Mouse (Mus musculus): ENCODE data around the gene Hypm. TPM values are rescaled to one million over a fixed set of nuclear protein-coding genes. Genes with fewer than 3 reads are reported as not detected.

Gene Hypm
- not detected in 2 replicates for polyA plus RNA-seq (2016; fragmentation: Nextera tagmentation; extraction: Ambion mirVana)

DNA sequence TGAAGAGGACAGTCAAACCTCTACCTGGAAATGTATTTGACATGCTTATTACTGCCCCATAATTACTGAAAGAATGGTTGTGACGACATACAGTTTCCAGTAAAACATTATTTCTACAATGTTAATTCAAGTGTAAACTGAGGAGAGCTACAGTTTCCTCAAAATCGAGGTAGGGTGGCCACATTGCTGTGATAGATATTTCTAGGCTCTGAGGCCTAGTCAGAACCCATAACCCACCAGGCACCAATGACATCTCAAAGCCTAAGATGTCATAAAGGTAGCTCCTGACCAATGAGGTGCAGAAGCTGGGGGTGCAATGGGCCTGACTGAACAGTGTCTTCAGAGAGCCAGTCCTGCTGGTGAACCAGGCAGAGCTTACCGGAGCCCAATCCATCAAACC lies at the start of gene Hypm:
Gene Hypm, plus strand, starts transcription at position 301 of the 400 bp plus-strand sequence.
- DNase-seq (ENCODE audit: low spot score) = no peak
- 73% methylated on average over 3 of the region's 3 CpGs for WGBS
- no peaks in the 10 kb centered on the region for H3K4me1 ChIP-seq

GRCm38 (mm10) chrX:9810101-9810500 lies 36.6 kb upstream of the Hypm start:
- Histone ChIP-seq H3K27me3 (ENCODE audit: insufficient read depth, poor library complexity, severe bottlenecking) (no peaks in the 10 kb centered on the region), H3K9me3 (no peaks in the 10 kb centered on the region)
- 75% methylated on average over 1 of the region's 1 CpGs for WGBS

More for the DNA sequence above, at the start of gene Hypm:
- no peaks in the 10 kb centered on the region for H3K9me3 ChIP-seq
- H3K27ac ChIP-seq = no peak within 1 kb of the TSS
- H3K4me3 ChIP-seq = no peak within 1 kb of the TSS
- H3K27me3 ChIP-seq (ENCODE audit: insufficient read depth, poor library complexity, severe bottlenecking) = no peaks in the 10 kb centered on the region
- H3K36me3 ChIP-seq = no peaks in the 10 kb centered on the region

GRCm38 (mm10) chrX:9812469-9812868 lies 34.3 kb upstream of the Hypm start:
- Histone ChIP-seq H3K4me3 (no peak overlapping the region), H3K9me3 (no peaks in the 10 kb centered on the region), H3K27me3 (ENCODE audit: insufficient read depth, poor library complexity, severe bottlenecking) (no peaks in the 10 kb centered on the region), H3K27ac (no peak overlapping the region), H3K4me1 (no peaks in the 10 kb centered on the region), H3K36me3 (no peaks in the 10 kb centered on the region)
- DNase-seq (ENCODE audit: low spot score) = no peak

More at GRCm38 (mm10) chrX:9810101-9810500, 36.6 kb upstream of the Hypm start:
- Histone ChIP-seq H3K4me3 (no peak overlapping the region), H3K27ac (no peak overlapping the region), H3K36me3 (no peaks in the 10 kb centered on the region), H3K4me1 (no peaks in the 10 kb centered on the region)
- DNase-seq (ENCODE audit: low spot score) = no peak

GRCm38 (mm10) chrX:9834779-9835178 lies 11.9 kb upstream of the Hypm start:
- WGBS = 74% methylated on average over 2 of the region's 2 CpGs
- Histone ChIP-seq H3K36me3 (no peaks in the 10 kb centered on the region), H3K4me1 (no peaks in the 10 kb centered on the region), H3K4me3 (no peak overlapping the region), H3K9me3 (no peaks in the 10 kb centered on the region), H3K27ac (no peak overlapping the region), H3K27me3 (ENCODE audit: insufficient read depth, poor library complexity, severe bottlenecking) (no peaks in the 10 kb centered on the region)
- no peak for DNase-seq (ENCODE audit: low spot score)

DNA sequence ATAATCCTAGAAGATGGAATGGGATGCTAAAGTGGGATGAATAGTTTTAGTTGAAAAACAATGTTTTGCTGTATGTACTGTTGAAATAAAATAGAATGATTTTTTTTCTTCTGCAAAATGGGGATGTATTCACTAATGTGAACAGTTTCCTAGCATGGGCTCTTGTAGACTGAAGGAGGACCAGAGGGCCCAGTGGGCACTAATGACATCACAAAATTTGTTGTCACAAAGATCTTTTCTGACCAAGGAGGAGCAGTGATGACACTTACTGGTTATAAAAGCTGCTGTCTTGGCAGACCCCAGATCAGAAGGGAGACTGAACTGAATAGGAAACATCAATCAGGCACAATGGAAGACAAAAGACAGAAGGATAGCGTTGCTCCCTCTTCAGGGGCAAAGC lies 2.7 kb downstream of the Hypm start, which contains the start of gene H2al3:
Gene H2al3, plus strand, starts transcription at position 301 of the 400 bp plus-strand sequence.
- Histone ChIP-seq H3K4me1 (no peaks in the 10 kb centered on the region), H3K36me3 (no peaks in the 10 kb centered on the region), H3K4me3 (no peak within 1 kb of the TSS), H3K27me3 (ENCODE audit: insufficient read depth, poor library complexity, severe bottlenecking) (no peaks in the 10 kb centered on the region), H3K9me3 (no peaks in the 10 kb centered on the region), H3K27ac (no peak within 1 kb of the TSS)
- WGBS = 38% methylated on average over 1 of the region's 1 CpGs
- DNase-seq (ENCODE audit: low spot score) = no peak

- Histone ChIP-seq H3K4me3 (no peak overlapping the region), H3K27ac (no peak overlapping the region), H3K36me3 (no peaks in the 10 kb centered on the region), H3K9me3 (no peaks in the 10 kb centered on the region), H3K27me3 (ENCODE audit: insufficient read depth, poor library complexity, severe bottlenecking) (no peaks in the 10 kb centered on the region), H3K4me1 (no peaks in the 10 kb centered on the region)
- WGBS = 82% methylated on average over 2 of the region's 2 CpGs
- no peak for DNase-seq (ENCODE audit: low spot score)
Observed at GRCm38 (mm10) chrX:9861859-9862258, 15.1 kb downstream of the Hypm start.

DNA sequence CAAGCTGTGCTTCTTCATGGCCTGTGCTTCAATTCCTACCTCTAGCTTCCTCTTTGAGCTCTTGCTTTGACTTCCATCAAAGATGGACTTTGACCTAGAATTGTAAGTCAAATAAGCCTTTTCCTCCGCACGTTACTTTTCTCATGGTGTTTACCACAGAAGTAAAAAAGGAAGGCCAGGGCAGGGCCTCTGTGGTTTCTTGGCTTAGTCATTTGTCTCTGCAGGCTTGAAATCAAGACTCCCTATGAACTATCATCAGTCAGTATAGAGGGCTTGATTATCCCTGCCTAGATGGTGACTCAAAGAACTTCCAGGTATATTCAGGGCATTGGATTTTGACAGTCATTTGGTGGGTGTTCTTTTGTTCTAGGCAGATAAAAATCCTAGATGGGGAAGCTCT lies 28.8 kb downstream of the Hypm start:
- no peak for DNase-seq (ENCODE audit: low spot score)

DNA sequence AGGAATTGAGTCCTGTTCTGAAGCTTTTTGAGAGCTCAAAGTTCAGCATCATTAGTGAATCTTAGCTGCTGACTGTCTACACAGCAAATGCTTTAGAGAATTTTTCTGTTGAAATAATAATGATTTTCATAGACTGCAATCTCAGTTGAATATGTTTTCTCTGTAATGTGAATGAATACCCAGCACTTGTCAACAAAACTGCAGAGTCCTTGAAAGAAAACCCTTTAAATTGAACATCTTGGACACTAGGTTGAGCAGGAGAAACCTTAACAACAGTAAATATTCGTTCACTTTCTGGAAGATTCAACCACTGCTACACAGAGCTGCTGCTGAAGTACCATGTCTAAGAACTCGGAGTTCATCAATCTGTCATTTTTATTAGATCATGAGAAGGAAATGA lies 38.6 kb downstream of the Hypm start, which contains the start of gene Sytl5:
Gene Sytl5, plus strand, starts transcription at position 301 of the 400 bp plus-strand sequence.
- Histone ChIP-seq H3K27ac (no peak within 1 kb of the TSS), H3K4me3 (no peak within 1 kb of the TSS), H3K4me1 (no peaks in the 10 kb centered on the region), H3K27me3 (ENCODE audit: insufficient read depth, poor library complexity, severe bottlenecking) (no peaks in the 10 kb centered on the region), H3K9me3 (no peaks in the 10 kb centered on the region), H3K36me3 (no peaks in the 10 kb centered on the region)
- 59% methylated on average over 2 of the region's 2 CpGs for WGBS
- DNase-seq (ENCODE audit: low spot score) = no peak

More for the DNA sequence above, 28.8 kb downstream of the Hypm start:
- Histone ChIP-seq H3K9me3 (no peaks in the 10 kb centered on the region), H3K27me3 (ENCODE audit: insufficient read depth, poor library complexity, severe bottlenecking) (no peaks in the 10 kb centered on the region), H3K36me3 (no peaks in the 10 kb centered on the region), H3K4me1 (no peaks in the 10 kb centered on the region), H3K27ac (no peak overlapping the region), H3K4me3 (no peak overlapping the region)
- WGBS = 88% methylated on average over 2 of the region's 2 CpGs

Other genes starting within 250 kb of the Hypm start
- gene Dynlt3, start 183.9 kb upstream of the Hypm start, polyA plus RNA-seq (2016; fragmentation: Nextera tagmentation; extraction: Ambion mirVana) = 41.0 and 53.5 TPM in 2 replicates
- not detected in 2 replicates for gene H2al3, start 2.8 kb downstream of the Hypm start, polyA plus RNA-seq (2016; fragmentation: Nextera tagmentation; extraction: Ambion mirVana)
- gene Sytl5, start 38.7 kb downstream of the Hypm start, polyA plus RNA-seq (2016; fragmentation: Nextera tagmentation; extraction: Ambion mirVana) = 0.16 and 0.63 TPM in 2 replicates